Mouse (Mus musculus) urinary bladder, postnatal 25 days (tissue): ENCODE data around the gene Stmn3.

Experiments used
- DNase-seq: peaks from one replicate; pipeline ENCODE4 v3.0.0; 2022; ENCODE audit warnings: low spot score

Gene Stmn3

GRCm38 (mm10) chr2:181314080-181314810 is at the start of gene Stmn3:
TSS of gene Stmn3 (minus strand) at chr2:181314500.
- no peak for DNase-seq

DNA sequence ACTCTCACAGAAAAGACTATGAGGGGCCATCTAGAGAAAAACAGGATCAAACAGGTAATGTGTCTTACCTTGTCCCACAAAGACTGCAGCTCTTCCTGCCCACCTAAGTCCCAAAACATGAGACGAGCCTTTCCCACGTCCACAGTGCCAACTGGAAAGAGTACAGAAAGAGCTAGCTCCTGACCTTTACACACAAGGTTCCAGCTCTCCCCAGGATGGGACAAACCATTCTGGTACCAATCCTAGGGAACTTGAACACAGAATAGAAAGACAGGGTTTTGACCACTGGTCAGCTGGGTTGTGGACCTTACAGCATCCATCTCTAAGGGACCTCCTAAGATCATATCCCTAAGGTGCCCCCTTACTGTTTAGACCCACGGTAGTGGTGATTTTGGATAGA is 49.6 kb upstream of the Stmn3 start:
- no peak for DNase-seq

- no peak for DNase-seq
Measured at GRCm38 (mm10) chr2:181356780-181357179, 42.5 kb upstream of the Stmn3 start.

- no peak for DNase-seq
Measured at GRCm38 (mm10) chr2:181342766-181343165, 28.5 kb upstream of the Stmn3 start.

DNA sequence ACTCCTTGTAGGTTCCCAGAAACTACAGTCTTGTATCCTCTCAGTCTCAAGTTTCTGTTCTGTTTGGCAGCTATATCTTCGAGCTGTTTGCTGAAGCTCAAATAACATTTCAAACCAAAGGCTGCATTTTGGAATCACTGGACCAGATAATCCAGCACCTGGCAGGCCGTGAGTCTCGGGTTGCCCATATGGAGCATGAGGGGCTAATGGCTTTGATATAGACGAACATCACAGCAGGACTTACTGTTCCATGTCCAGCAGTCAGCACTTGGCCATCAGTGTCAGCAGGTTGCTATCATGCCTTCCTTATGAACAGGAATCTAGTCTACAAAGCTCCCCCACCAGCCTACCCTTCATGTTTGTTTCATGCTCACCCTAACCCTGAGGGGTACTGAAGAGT is 26.1 kb upstream of the Stmn3 start:
- DNase-seq, result no peak

- DNase-seq, result peak; percentile 50
Measured at GRCm38 (mm10) chr2:181334023-181334422, 19.7 kb upstream of the Stmn3 start.

GRCm38 (mm10) chr2:181332542-181332941 is 18.2 kb upstream of the Stmn3 start:
- DNase-seq, result no peak

DNA sequence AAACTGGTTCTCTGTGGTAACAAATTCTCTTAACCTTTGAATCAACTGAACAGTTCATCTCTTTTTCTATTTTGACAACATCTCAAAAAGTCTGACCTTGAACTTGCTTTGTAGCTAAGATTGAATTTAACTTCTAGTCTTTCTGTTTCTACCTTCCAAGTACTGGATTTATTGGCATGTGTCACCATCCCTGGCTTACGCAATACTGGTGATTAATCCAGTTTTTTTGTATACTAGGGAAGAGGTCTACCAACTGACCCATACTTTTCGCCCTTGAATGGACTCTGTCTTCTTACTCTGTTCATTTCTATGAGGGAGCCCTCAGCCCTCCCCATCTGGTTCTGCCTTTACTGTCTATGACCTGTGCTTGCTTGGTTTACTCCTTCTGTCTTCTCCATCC is 11.8 kb upstream of the Stmn3 start:
- DNase-seq, result no peak

DNA sequence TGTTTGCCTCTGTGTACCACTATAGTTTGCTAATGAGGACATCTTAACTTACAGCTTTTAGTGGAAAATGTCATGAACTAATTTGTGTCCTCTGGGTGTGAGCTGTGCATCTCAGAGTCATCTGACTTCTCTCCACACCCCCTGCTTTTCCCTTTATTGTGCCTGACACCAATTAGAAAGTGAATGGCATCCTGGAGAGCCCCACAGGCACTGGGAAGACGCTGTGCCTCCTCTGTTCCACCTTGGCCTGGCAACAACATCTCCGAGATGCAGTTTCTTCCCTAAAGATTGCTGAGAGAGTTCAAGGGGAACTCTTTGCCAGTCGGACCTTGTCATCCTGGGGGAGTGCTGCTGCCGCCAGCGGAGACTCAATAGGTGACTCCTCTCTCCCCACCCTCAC is 7.8 kb upstream of the Stmn3 start:
- DNase-seq, result no peak

GRCm38 (mm10) chr2:181320103-181320499 is 5.8 kb upstream of the Stmn3 start:
- no peak for DNase-seq

- DNase-seq, result peak; percentile 76
Measured at GRCm38 (mm10) chr2:181319248-181320102, 5.2 kb upstream of the Stmn3 start, which contains the start of gene Rtel1. TSS of gene Rtel1 (plus strand) at chr2:181319739.

GRCm38 (mm10) chr2:181313344-181314079 is 788 bp downstream of the Stmn3 start:
- DNase-seq, result no peak

DNA sequence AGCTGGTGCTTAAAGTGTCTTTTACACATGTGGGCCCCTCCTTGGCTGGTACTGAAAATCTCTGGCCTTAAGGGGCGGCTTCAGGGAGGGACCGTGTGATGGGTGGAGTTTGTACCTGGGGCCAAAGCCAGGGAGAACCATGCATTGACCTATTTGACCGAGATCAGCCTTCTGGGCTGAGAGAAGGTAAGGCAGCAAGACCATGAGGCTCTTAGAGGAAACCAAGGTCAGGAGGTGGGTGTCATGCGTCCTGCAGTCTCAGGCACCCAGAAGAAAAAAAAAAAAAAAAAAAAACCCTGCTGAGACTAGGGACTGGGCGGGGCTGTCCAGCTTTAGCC is 1.3 kb downstream of the Stmn3 start:
- DNase-seq, result no peak

GRCm38 (mm10) chr2:181312435-181312834 is 1.9 kb downstream of the Stmn3 start:
- no peak for DNase-seq

DNA sequence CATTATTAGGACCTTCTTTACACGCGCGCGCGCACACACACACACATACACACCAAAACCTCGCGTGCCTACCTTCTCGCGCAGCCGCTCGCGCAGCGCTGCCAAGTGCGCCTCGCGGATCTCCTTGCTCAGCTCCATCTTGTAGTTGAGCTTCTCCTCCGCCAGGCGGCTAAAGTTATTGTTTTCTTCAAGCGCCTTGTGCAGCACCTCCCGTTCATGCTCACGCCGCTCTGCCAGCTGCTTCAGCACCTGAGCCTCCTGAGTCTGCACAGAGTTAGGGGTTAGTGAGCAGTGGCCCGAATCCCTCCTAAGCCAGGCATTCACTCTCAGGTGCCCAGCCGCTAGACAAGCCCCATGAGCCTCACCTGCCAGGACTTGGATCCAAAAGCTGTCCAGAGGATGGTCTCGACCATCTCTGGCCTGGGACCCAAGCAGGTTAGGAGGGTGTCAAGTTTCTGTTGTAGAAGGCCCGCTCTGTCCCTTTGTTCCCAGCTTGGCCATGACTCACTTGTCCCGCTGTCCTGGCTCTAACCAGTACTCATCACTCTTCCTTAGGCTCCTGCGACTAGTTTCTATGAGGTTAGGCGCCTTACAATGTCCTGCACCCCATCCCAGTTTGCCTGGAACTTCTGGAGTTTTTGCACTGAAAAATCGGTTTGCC is 7.0 kb downstream of the Stmn3 start:
- DNase-seq, result peak; percentile 22

DNA sequence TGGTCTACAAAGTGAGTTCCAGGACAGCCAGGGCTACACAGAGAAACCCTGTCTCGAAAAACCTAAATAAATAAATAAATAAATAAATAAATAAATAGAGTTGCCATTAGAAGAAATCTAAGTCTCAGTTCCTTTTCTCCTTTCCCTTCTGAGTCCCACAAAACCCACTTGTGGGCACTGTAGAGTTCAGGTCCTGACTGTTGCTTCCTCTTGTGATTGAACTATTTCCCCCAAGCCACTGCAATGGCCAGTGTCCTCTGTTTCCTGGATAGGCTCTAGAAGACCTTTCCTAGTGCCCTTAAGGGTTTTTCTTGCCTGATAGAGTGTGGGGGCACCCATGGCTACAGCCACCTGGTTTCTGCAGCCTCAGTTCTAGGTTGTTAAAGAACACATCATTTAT is 9.4 kb downstream of the Stmn3 start:
- DNase-seq, result no peak

DNA sequence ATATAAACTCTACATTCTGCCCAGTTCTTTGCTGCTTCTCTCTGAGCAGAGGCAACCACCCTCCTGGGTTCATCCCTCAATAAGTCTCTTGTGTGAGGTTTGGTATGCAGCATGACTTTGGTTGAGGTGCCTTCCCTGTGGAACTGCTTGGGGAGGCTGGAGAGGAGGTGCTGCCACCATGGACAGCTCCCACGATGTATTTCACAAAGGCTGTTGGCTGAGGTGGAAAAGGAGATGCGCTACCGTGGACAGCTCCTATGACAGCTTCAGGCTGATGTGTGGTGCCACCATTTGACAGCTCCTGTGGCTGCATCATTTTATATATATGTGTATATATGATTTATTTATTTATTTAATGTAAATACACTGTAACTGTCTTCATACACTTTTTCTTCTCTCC is 12.3 kb downstream of the Stmn3 start:
- DNase-seq, result no peak

- DNase-seq, result no peak
Measured at GRCm38 (mm10) chr2:181290937-181291336, 23.4 kb downstream of the Stmn3 start.

- DNase-seq, result no peak
Measured at GRCm38 (mm10) chr2:181288691-181289090, 25.6 kb downstream of the Stmn3 start.

- DNase-seq, result peak; percentile 84
Measured at GRCm38 (mm10) chr2:181287958-181288350, 26.3 kb downstream of the Stmn3 start, which contains the start of gene Gmeb2. TSS of gene Gmeb2 (minus strand) at chr2:181288035.

GRCm38 (mm10) chr2:181287338-181287957 is 26.9 kb downstream of the Stmn3 start:
- DNase-seq, result peak; percentile 79
